Mouse (Mus musculus): ENCODE data around the gene Klf9. TPM values are rescaled to one million over a fixed set of nuclear protein-coding genes. Genes with fewer than 3 reads are reported as not detected.
"Not testable (repeated sequence)": the region's sequence is repeated elsewhere in the genome, so short reads cannot be mapped to it uniquely, and the experiment has no call there.

Gene Klf9
- polyA plus RNA-seq, 1 experiment from 2014 or later, result 0.96 TPM

- H3K4me2 ChIP-seq; H3K4me1 ChIP-seq (ENCODE audit: control insufficient read depth, insufficient read depth, low read length); H3K4me3 ChIP-seq (ENCODE audit: low read depth, low read length); H3K36me3 ChIP-seq (ENCODE audit: control insufficient read depth, insufficient read depth, low read length); H3K9me3 ChIP-seq (ENCODE audit: control insufficient read depth, low read length); ATAC-seq (ENCODE audit: low FRiP score); H3K9ac ChIP-seq (ENCODE audit: low read length); DNase-seq (ENCODE audit: low spot score, missing footprints); H3K27ac ChIP-seq (ENCODE audit: low read depth, low read length): not testable (repeated sequence)
- peaks cover 20% of the 10 kb centered on the region for H3K27me3 ChIP-seq (ENCODE audit: control insufficient read depth, insufficient read depth, low read length)
- WGBS, result 86% methylated on average over 7 of the region's 7 CpGs
These were observed 4.5 kb downstream of the Klf9 start for GRCm38 (mm10) chr19:23145575-23145974.

- DNase-seq (ENCODE audit: low spot score, missing footprints), result no peak
- H3K4me1 ChIP-seq (ENCODE audit: control insufficient read depth, insufficient read depth, low read length), result peaks cover 8% of the 10 kb centered on the region; the same call in 1 of the 2 replicates
- ATAC-seq (ENCODE audit: low FRiP score), result no peak
These were observed 5.4 kb downstream of the Klf9 start for GRCm38 (mm10) chr19:23146409-23146861.

GRCm38 (mm10) chr19:23147026-23147966 is 6.3 kb downstream of the Klf9 start:
- Histone ChIP-seq H3K27me3 (ENCODE audit: control insufficient read depth, insufficient read depth, low read length) (peaks cover 12% of the 10 kb centered on the region), H3K4me1 (ENCODE audit: control insufficient read depth, insufficient read depth, low read length) (peaks cover 1% of the 10 kb centered on the region; the same call in 1 of the 2 replicates), H3K36me3 (ENCODE audit: control insufficient read depth, insufficient read depth, low read length) (no peaks in the 10 kb centered on the region), H3K4me3 (ENCODE audit: low read depth, low read length) (no peak overlapping the region), H3K9ac (ENCODE audit: low read length) (no peak overlapping the region), H3K4me2 (no peak overlapping the region), H3K27ac (ENCODE audit: low read depth, low read length) (no peak overlapping the region), H3K9me3 (ENCODE audit: control insufficient read depth, low read length) (no peaks in the 10 kb centered on the region)
- no peak for DNase-seq (ENCODE audit: low spot score, missing footprints)
- WGBS, result 74% methylated on average over 15 of the region's 15 CpGs
- no peak for ATAC-seq (ENCODE audit: low FRiP score)

More at GRCm38 (mm10) chr19:23146409-23146861, 5.4 kb downstream of the Klf9 start:
- H3K4me3 ChIP-seq (ENCODE audit: low read depth, low read length), result no peak overlapping the region
- H3K27ac ChIP-seq (ENCODE audit: low read depth, low read length), result no peak overlapping the region
- WGBS, result 73% methylated on average over 12 of the region's 12 CpGs
- no peaks in the 10 kb centered on the region for H3K36me3 ChIP-seq (ENCODE audit: control insufficient read depth, insufficient read depth, low read length)
- H3K9ac ChIP-seq (ENCODE audit: low read length), result no peak overlapping the region
- peaks cover 19% of the 10 kb centered on the region for H3K27me3 ChIP-seq (ENCODE audit: control insufficient read depth, insufficient read depth, low read length)
- no peaks in the 10 kb centered on the region for H3K9me3 ChIP-seq (ENCODE audit: control insufficient read depth, low read length)
- no peak overlapping the region for H3K4me2 ChIP-seq

GRCm38 (mm10) chr19:23149465-23150410 is 8.7 kb downstream of the Klf9 start:
- no peaks in the 10 kb centered on the region for H3K27me3 ChIP-seq (ENCODE audit: control insufficient read depth, insufficient read depth, low read length)
- no peak overlapping the region for H3K9ac ChIP-seq (ENCODE audit: low read length)
- no peaks in the 10 kb centered on the region for H3K36me3 ChIP-seq (ENCODE audit: control insufficient read depth, insufficient read depth, low read length)
- no peak overlapping the region for H3K4me2 ChIP-seq
- H3K9me3 ChIP-seq (ENCODE audit: control insufficient read depth, low read length), result no peaks in the 10 kb centered on the region
- no peak for ATAC-seq (ENCODE audit: low FRiP score)
- H3K4me3 ChIP-seq (ENCODE audit: low read depth, low read length), result no peak overlapping the region
- no peaks in the 10 kb centered on the region for H3K4me1 ChIP-seq (ENCODE audit: control insufficient read depth, insufficient read depth, low read length)
- no peak for DNase-seq (ENCODE audit: low spot score, missing footprints)
- H3K27ac ChIP-seq (ENCODE audit: low read depth, low read length), result no peak overlapping the region
- WGBS, result 83% methylated on average over 7 of the region's 7 CpGs

- no peaks in the 10 kb centered on the region for H3K36me3 ChIP-seq (ENCODE audit: control insufficient read depth, insufficient read depth, low read length)
- DNase-seq (ENCODE audit: low spot score, missing footprints) (no peak), ATAC-seq (ENCODE audit: low FRiP score) (no peak)
- no peaks in the 10 kb centered on the region for H3K4me1 ChIP-seq (ENCODE audit: control insufficient read depth, insufficient read depth, low read length)
- H3K9ac ChIP-seq (ENCODE audit: low read length), result no peak overlapping the region
- no peak overlapping the region for H3K27ac ChIP-seq (ENCODE audit: low read depth, low read length)
- no peaks in the 10 kb centered on the region for H3K27me3 ChIP-seq (ENCODE audit: control insufficient read depth, insufficient read depth, low read length)
- H3K9me3 ChIP-seq (ENCODE audit: control insufficient read depth, low read length), result no peaks in the 10 kb centered on the region
- H3K4me3 ChIP-seq (ENCODE audit: low read depth, low read length), result no peak overlapping the region
- whole genome bisulfite sequencing, result 84% methylated on average over 14 of the region's 14 CpGs
- H3K4me2 ChIP-seq, result no peak overlapping the region
These were observed 9.7 kb downstream of the Klf9 start for GRCm38 (mm10) chr19:23150556-23151265.

- Histone ChIP-seq H3K4me1 (ENCODE audit: control insufficient read depth, insufficient read depth, low read length) (no peaks in the 10 kb centered on the region), H3K27me3 (ENCODE audit: control insufficient read depth, insufficient read depth, low read length) (no peaks in the 10 kb centered on the region), H3K4me2 (no peak overlapping the region), H3K9ac (ENCODE audit: low read length) (no peak overlapping the region), H3K9me3 (ENCODE audit: control insufficient read depth, low read length) (no peaks in the 10 kb centered on the region), H3K27ac (ENCODE audit: low read depth, low read length) (no peak overlapping the region), H3K36me3 (ENCODE audit: control insufficient read depth, insufficient read depth, low read length) (no peaks in the 10 kb centered on the region), H3K4me3 (ENCODE audit: low read depth, low read length) (no peak overlapping the region)
- WGBS, result 28% methylated on average over 11 of the region's 11 CpGs
- no peak for DNase-seq (ENCODE audit: low spot score, missing footprints)
- ATAC-seq (ENCODE audit: low FRiP score), result 0 out of 2 replicates have a peak, but pooled peaks have one; percentile 16
These were observed 10.6 kb downstream of the Klf9 start for GRCm38 (mm10) chr19:23151651-23152070.

GRCm38 (mm10) chr19:23152201-23152640 is 11.2 kb downstream of the Klf9 start:
- ATAC-seq (ENCODE audit: low FRiP score) (no peak), DNase-seq (ENCODE audit: low spot score, missing footprints) (no peak)
- Histone ChIP-seq H3K27ac (ENCODE audit: low read depth, low read length) (no peak overlapping the region), H3K4me1 (ENCODE audit: control insufficient read depth, insufficient read depth, low read length) (no peaks in the 10 kb centered on the region), H3K9me3 (ENCODE audit: control insufficient read depth, low read length) (no peaks in the 10 kb centered on the region), H3K36me3 (ENCODE audit: control insufficient read depth, insufficient read depth, low read length) (no peaks in the 10 kb centered on the region), H3K9ac (ENCODE audit: low read length) (no peak overlapping the region), H3K4me3 (ENCODE audit: low read depth, low read length) (no peak overlapping the region), H3K4me2 (no peak overlapping the region), H3K27me3 (ENCODE audit: control insufficient read depth, insufficient read depth, low read length) (no peaks in the 10 kb centered on the region)
- 25% methylated on average over 4 of the region's 4 CpGs for WGBS

GRCm38 (mm10) chr19:23152771-23153605 is 12.0 kb downstream of the Klf9 start:
- 70% methylated on average over 25 of the region's 25 CpGs for WGBS
- H3K4me1 ChIP-seq (ENCODE audit: control insufficient read depth, insufficient read depth, low read length), result no peaks in the 10 kb centered on the region

More at GRCm38 (mm10) chr19:23152771-23153605, 12.0 kb downstream of the Klf9 start:
- ATAC-seq (ENCODE audit: low FRiP score) (no peak), DNase-seq (ENCODE audit: low spot score, missing footprints) (no peak)
- Histone ChIP-seq H3K4me2 (no peak overlapping the region), H3K9me3 (ENCODE audit: control insufficient read depth, low read length) (no peaks in the 10 kb centered on the region), H3K4me3 (ENCODE audit: low read depth, low read length) (no peak overlapping the region), H3K27me3 (ENCODE audit: control insufficient read depth, insufficient read depth, low read length) (no peaks in the 10 kb centered on the region), H3K9ac (ENCODE audit: low read length) (no peak overlapping the region), H3K27ac (ENCODE audit: low read depth, low read length) (no peak overlapping the region), H3K36me3 (ENCODE audit: control insufficient read depth, insufficient read depth, low read length) (no peaks in the 10 kb centered on the region)

Measured in midbrain, embryonic 11.5 days (tissue).